Mouse (Mus musculus) testis, adult 2 months (tissue): ENCODE results near the gene Ccdc162.

Source experiments
- CTCF ChIP-seq: fragments of 200-500 bp; IDR thresholded peaks from 2 replicates; pipeline ENCODE4 v1.5.1; 2012; ENCODE audit warnings: low read depth, mild to moderate bottlenecking, inconsistent platforms, low read length, moderate library complexity; ENCODE audit not compliant: control insufficient read depth, insufficient read depth, insufficient replicate concordance
- POLR2A ChIP-seq: fragments of 200-500 bp; IDR thresholded peaks from 2 replicates; pipeline ENCODE4 v1.6.1; 2012; ENCODE audit warnings: low read depth, mild to moderate bottlenecking, inconsistent platforms, low read length, moderate library complexity; ENCODE audit not compliant: control insufficient read depth

- TF ChIP-seq CTCF = no peak
- TF ChIP-seq POLR2A = no peak
Measured at GRCm38 (mm10) chr10:41674362-41674761, 42.1 kb downstream of the Ccdc162 start.
